Mouse (Mus musculus) heart, embryonic 16.5 days (tissue): ENCODE results near the gene Mrpl17. TPM values are rescaled to one million over a fixed set of nuclear protein-coding genes. Genes with fewer than 3 reads are reported as not detected.
A peak's percentile ranks its signal among the peaks of the same experiment; 100 is the strongest.

Source experiments
- ATAC-seq: fragments of 200-750 bp; cut with Nextera tagmentation; replicated peaks from 2 replicates; pipeline ENCODE4 v1.8.0; 2017; ENCODE audit warnings: moderate number of reproducible peaks; ENCODE audit not compliant: insufficient read depth, low FRiP score; ENCODE audit errors: extremely low read depth
- H3K27ac ChIP-seq: fragments of 300-500 bp; sonication (generic); 2 replicates; pipeline ENCODE4 v1.5.1; 2014; ENCODE audit warnings: mild to moderate bottlenecking, low read length, control low read depth, moderate library complexity
- H3K27me3 ChIP-seq: fragments of 300-500 bp; sonication (generic); 2 replicates; pipeline ENCODE4 v1.6.1; 2014; ENCODE audit warnings: low read length, mixed read lengths; ENCODE audit not compliant: control insufficient read depth, insufficient read depth
- H3K36me3 ChIP-seq: fragments of 300-500 bp; sonication (generic); 2 replicates; pipeline ENCODE4 v1.6.1; 2014; ENCODE audit not compliant: control insufficient read depth, insufficient read depth
- H3K4me1 ChIP-seq: fragments of 300-500 bp; sonication (generic); 2 replicates; pipeline ENCODE4 v1.6.1; 2014; ENCODE audit warnings: low read length, mixed read lengths; ENCODE audit not compliant: control insufficient read depth, insufficient read depth
- H3K4me2 ChIP-seq: fragments of 300-500 bp; sonication (generic); 2 replicates; pipeline ENCODE4 v1.6.1; 2014; ENCODE audit warnings: low read depth, mild to moderate bottlenecking, control low read depth, low read length
- H3K4me3 ChIP-seq: fragments of 300-500 bp; sonication (generic); 2 replicates; pipeline ENCODE4 v1.5.1; 2014; ENCODE audit warnings: mild to moderate bottlenecking, control low read depth, low read length
- H3K9ac ChIP-seq: fragments of 300-500 bp; sonication (generic); 2 replicates; pipeline ENCODE4 v1.6.1; 2014; ENCODE audit warnings: low read length, control low read depth
- H3K9me3 ChIP-seq: fragments of 300-500 bp; sonication (generic); replicated peaks from 2 replicates; pipeline ENCODE4 v1.6.1; 2016; ENCODE audit warnings: low read length; ENCODE audit not compliant: control insufficient read depth
- WGBS: fragments of 180-500 bp; shearing (Covaris S2); extraction: QIAGEN DNeasy Blood & Tissue Kit; methylation state at CpG from one replicate; pipeline ENCODE4 v1.1.7; 2014; 5-methylcytosine and 5-hydroxymethylcytosine counted together
- polyA plus RNA-seq: library from polyadenylated mRNA; unstranded; fragments of >200 nt; fragmentation: Nextera tagmentation; extraction: Ambion mirVana; gene quantifications from 2 replicates; pipeline ENCODE4 v1.2.1, GENCODE M21; 2015

The Mrpl17 gene
- polyA plus RNA-seq, 1 experiment from 2014 or later: 235 TPM

GRCm38 (mm10) chr7:105777316-105777715 is 33.6 kb downstream of the Mrpl17 start:
- no peaks in the 10 kb centered on the region for H3K27me3 ChIP-seq
- no peak for ATAC-seq
- H3K4me2 ChIP-seq: peak overlapping the region; percentile 49
- H3K36me3 ChIP-seq: peaks cover 5% of the 10 kb centered on the region; the same call in 1 of the 2 replicates
- no peak overlapping the region for H3K4me3 ChIP-seq
- H3K9ac ChIP-seq: no peak overlapping the region
- 84% methylated on average over 1 of the region's 1 CpGs for WGBS
- peak overlapping the region; percentile 89; the same call in 1 of the 2 replicates for H3K27ac ChIP-seq
- peaks cover 19% of the 10 kb centered on the region for H3K4me1 ChIP-seq
- no peaks in the 10 kb centered on the region for H3K9me3 ChIP-seq

- Histone ChIP-seq H3K9ac (no peak overlapping the region), H3K4me3 (no peak overlapping the region), H3K27ac (no peak overlapping the region), H3K4me1 (peaks cover 19% of the 10 kb centered on the region), H3K36me3 (peaks cover 8% of the 10 kb centered on the region; the same call in 1 of the 2 replicates), H3K4me2 (no peak overlapping the region), H3K27me3 (no peaks in the 10 kb centered on the region), H3K9me3 (no peaks in the 10 kb centered on the region)
- ATAC-seq: no peak
- 80% methylated on average over 2 of the region's 2 CpGs for WGBS
Measured at GRCm38 (mm10) chr7:105776026-105776425, 34.9 kb downstream of the Mrpl17 start.

- Histone ChIP-seq H3K9me3 (no peaks in the 10 kb centered on the region), H3K27ac (peak overlapping the region; percentile 7; the same call in 1 of the 2 replicates), H3K9ac (no peak overlapping the region), H3K27me3 (no peaks in the 10 kb centered on the region), H3K4me1 (peaks cover 24% of the 10 kb centered on the region), H3K4me3 (no peak overlapping the region), H3K4me2 (no peak overlapping the region), H3K36me3 (peaks cover 8% of the 10 kb centered on the region; the same call in 1 of the 2 replicates)
- ATAC-seq: peak; percentile 20; the same call in 1 of the 2 replicates
- WGBS: 46% methylated on average over 8 of the region's 8 CpGs
Measured at GRCm38 (mm10) chr7:105774661-105775060, 36.2 kb downstream of the Mrpl17 start.

GRCm38 (mm10) chr7:105773041-105773440 is 37.9 kb downstream of the Mrpl17 start:
- Histone ChIP-seq H3K27ac (no peak overlapping the region), H3K9ac (no peak overlapping the region), H3K4me1 (peaks cover 13% of the 10 kb centered on the region), H3K4me3 (no peak overlapping the region), H3K36me3 (peaks cover 8% of the 10 kb centered on the region; the same call in 1 of the 2 replicates), H3K4me2 (no peak overlapping the region), H3K27me3 (no peaks in the 10 kb centered on the region), H3K9me3 (no peaks in the 10 kb centered on the region)
- no peak for ATAC-seq
- 71% methylated on average over 5 of the region's 5 CpGs for WGBS

- 92% methylated on average over 15 of the region's 15 CpGs for WGBS
- peaks cover 11% of the 10 kb centered on the region for H3K4me1 ChIP-seq
- H3K36me3 ChIP-seq: peaks cover 8% of the 10 kb centered on the region; the same call in 1 of the 2 replicates
Measured at GRCm38 (mm10) chr7:105772331-105772730, 38.6 kb downstream of the Mrpl17 start.

GRCm38 (mm10) chr7:105769959-105770358 is 40.9 kb downstream of the Mrpl17 start:
- Histone ChIP-seq H3K27ac (no peak overlapping the region), H3K27me3 (no peaks in the 10 kb centered on the region), H3K9ac (no peak overlapping the region), H3K4me1 (0 out of 2 replicates have a peak, but pooled peaks cover 7% of the 10 kb centered on the region), H3K4me2 (no peak overlapping the region), H3K36me3 (peaks cover 11% of the 10 kb centered on the region; the same call in 1 of the 2 replicates), H3K9me3 (no peaks in the 10 kb centered on the region), H3K4me3 (no peak overlapping the region)
- no peak for ATAC-seq
- WGBS: 83% methylated on average over 3 of the region's 3 CpGs

More at GRCm38 (mm10) chr7:105772331-105772730, 38.6 kb downstream of the Mrpl17 start:
- no peaks in the 10 kb centered on the region for H3K9me3 ChIP-seq
- H3K27me3 ChIP-seq: no peaks in the 10 kb centered on the region
- ATAC-seq: no peak
- no peak overlapping the region for H3K4me2 ChIP-seq
- no peak overlapping the region for H3K27ac ChIP-seq
- no peak overlapping the region for H3K4me3 ChIP-seq
- no peak overlapping the region for H3K9ac ChIP-seq

- WGBS: 22% methylated on average over 6 of the region's 6 CpGs
- no peak; the same call in 1 of the 2 replicates for ATAC-seq
- Histone ChIP-seq H3K36me3 (peaks cover 12% of the 10 kb centered on the region; the same call in 1 of the 2 replicates), H3K27me3 (peaks cover 10% of the 10 kb centered on the region), H3K4me3 (no peak overlapping the region), H3K9me3 (no peaks in the 10 kb centered on the region), H3K4me1 (0 out of 2 replicates have a peak, but pooled peaks cover 7% of the 10 kb centered on the region), H3K27ac (peak overlapping the region; percentile 20), H3K9ac (no peak overlapping the region), H3K4me2 (no peak overlapping the region)
Measured at GRCm38 (mm10) chr7:105767729-105768165, 43.2 kb downstream of the Mrpl17 start.

GRCm38 (mm10) chr7:105764331-105764730 is 46.6 kb downstream of the Mrpl17 start:
- 0 out of 2 replicates have a peak, but pooled peaks cover 5% of the 10 kb centered on the region for H3K36me3 ChIP-seq
- ATAC-seq: no peak
- H3K9me3 ChIP-seq: no peaks in the 10 kb centered on the region
- H3K4me3 ChIP-seq: no peak overlapping the region
- 89% methylated on average over 11 of the region's 11 CpGs for WGBS
- H3K4me1 ChIP-seq: peaks cover 7% of the 10 kb centered on the region
- H3K9ac ChIP-seq: no peak overlapping the region
- H3K27ac ChIP-seq: no peak overlapping the region
- peaks cover 22% of the 10 kb centered on the region for H3K27me3 ChIP-seq
- H3K4me2 ChIP-seq: no peak overlapping the region

GRCm38 (mm10) chr7:105762517-105763270 is 48.2 kb downstream of the Mrpl17 start:
- Histone ChIP-seq H3K27ac (no peak overlapping the region), H3K9me3 (no peaks in the 10 kb centered on the region), H3K4me1 (peaks cover 7% of the 10 kb centered on the region), H3K4me3 (peak overlapping the region; percentile 47), H3K36me3 (0 out of 2 replicates have a peak, but pooled peaks cover 5% of the 10 kb centered on the region), H3K27me3 (peaks cover 22% of the 10 kb centered on the region), H3K4me2 (peak overlapping the region; percentile 78), H3K9ac (no peak overlapping the region)
- no peak for ATAC-seq
- 33% methylated on average over 55 of the region's 55 CpGs for whole genome bisulfite sequencing
